Mouse (Mus musculus) midbrain, embryonic 11.5 days (tissue): ENCODE data around the gene Stat4. TPM values are rescaled to one million over a fixed set of nuclear protein-coding genes. Genes with fewer than 3 reads are reported as not detected.
A peak's percentile ranks its signal among the peaks of the same experiment; 100 is the strongest.

Source experiments
- ATAC-seq: fragments of 200-750 bp; cut with Nextera tagmentation; 2 replicates; pipeline ENCODE4 v1.8.0; 2017; ENCODE audit warnings: moderate TSS enrichment, moderate library complexity; ENCODE audit not compliant: low FRiP score
- DNase-seq: peaks from one replicate; pipeline ENCODE4 v3.0.0; 2015; ENCODE audit warnings: low spot score; ENCODE audit errors: missing footprints
- H3K27ac ChIP-seq: fragments of 300-500 bp; sonication (generic); 2 replicates; pipeline ENCODE4 v1.5.1; 2014; ENCODE audit warnings: low read depth, low read length
- H3K27me3 ChIP-seq: fragments of 300-500 bp; sonication (generic); 2 replicates; pipeline ENCODE4 v1.6.1; 2014; ENCODE audit warnings: mild to moderate bottlenecking, low read length, moderate library complexity, mixed read lengths; ENCODE audit not compliant: control insufficient read depth, insufficient read depth
- H3K36me3 ChIP-seq: fragments of 300-500 bp; sonication (generic); 2 replicates; pipeline ENCODE4 v1.6.1; 2014; ENCODE audit warnings: mild to moderate bottlenecking, low read length, moderate library complexity, mixed read lengths; ENCODE audit not compliant: control insufficient read depth, insufficient read depth
- H3K4me1 ChIP-seq: fragments of 300-500 bp; sonication (generic); 2 replicates; pipeline ENCODE4 v1.6.1; 2014; ENCODE audit warnings: low read length; ENCODE audit not compliant: control insufficient read depth, insufficient read depth
- H3K4me2 ChIP-seq: fragments of 300-500 bp; sonication (generic); 2 replicates; pipeline ENCODE4 v1.6.1; 2014; ENCODE audit warnings: mild to moderate bottlenecking, moderate library complexity
- H3K4me3 ChIP-seq: fragments of 300-500 bp; sonication (generic); 2 replicates; pipeline ENCODE4 v1.5.1; 2014; ENCODE audit warnings: low read depth, low read length
- H3K9ac ChIP-seq: fragments of 300-500 bp; sonication (generic); 2 replicates; pipeline ENCODE4 v1.6.1; 2014; ENCODE audit warnings: low read length
- H3K9me3 ChIP-seq: fragments of 300-500 bp; sonication (generic); 2 replicates; pipeline ENCODE4 v1.6.1; 2016; ENCODE audit warnings: low read length; ENCODE audit not compliant: control insufficient read depth
- WGBS: fragments of 180-500 bp; shearing (Covaris S2); extraction: QIAGEN DNeasy Blood & Tissue Kit; methylation state at CpG from one replicate; pipeline ENCODE4 v1.1.7; 2014; 5-methylcytosine and 5-hydroxymethylcytosine counted together
- polyA plus RNA-seq: library from polyadenylated mRNA; unstranded; fragments of >200 nt; fragmentation: Nextera tagmentation; extraction: Ambion mirVana; gene quantifications from 2 replicates; pipeline ENCODE4 v1.2.1, GENCODE M21; 2014

The Stat4 gene
- polyA plus RNA-seq, 1 experiment from 2014 or later: 2.5 TPM

- no peaks in the 10 kb centered on the region for H3K4me1 ChIP-seq
- H3K9ac ChIP-seq: peak overlapping the region; percentile 71
- WGBS: 1% methylated on average over 20 of the region's 20 CpGs
- ATAC-seq (peak; percentile 43), DNase-seq (no peak)
- no peaks in the 10 kb centered on the region for H3K36me3 ChIP-seq
- H3K4me3 ChIP-seq: peak overlapping the region; percentile 85
- H3K27ac ChIP-seq: no peak overlapping the region
- H3K4me2 ChIP-seq: peak overlapping the region; percentile 96
- no peaks in the 10 kb centered on the region for H3K9me3 ChIP-seq
- no peaks in the 10 kb centered on the region for H3K27me3 ChIP-seq
Observed at GRCm38 (mm10) chr1:52119691-52120090, 132.7 kb downstream of the Stat4 start.

DNA sequence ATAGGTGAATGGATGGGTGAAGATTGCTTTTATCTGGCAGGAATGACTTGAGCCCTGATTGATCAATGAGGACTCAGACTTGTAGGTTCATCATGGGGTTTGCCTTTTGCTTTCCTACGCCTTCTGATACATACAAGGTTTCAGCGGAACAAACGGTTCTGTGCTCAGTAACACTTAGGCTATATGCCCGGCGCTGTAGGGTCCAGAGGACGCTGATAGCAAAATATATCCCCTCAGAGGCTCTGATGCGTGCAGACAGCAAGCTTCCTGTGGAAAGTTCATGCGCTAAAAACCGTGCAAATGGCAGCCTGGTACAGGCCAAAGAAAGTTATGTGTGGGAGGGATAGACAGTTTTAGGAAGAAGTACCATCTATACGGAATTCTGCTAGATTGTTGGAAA lies 133.2 kb downstream of the Stat4 start:
- Histone ChIP-seq H3K36me3 (no peaks in the 10 kb centered on the region), H3K27me3 (no peaks in the 10 kb centered on the region), H3K4me3 (peak overlapping the region; percentile 85), H3K4me1 (no peaks in the 10 kb centered on the region), H3K27ac (no peak overlapping the region), H3K9ac (peak overlapping the region; percentile 6), H3K9me3 (no peaks in the 10 kb centered on the region), H3K4me2 (peak overlapping the region; percentile 96)
- WGBS: 38% methylated on average over 10 of the region's 10 CpGs
- ATAC-seq (no peak), DNase-seq (no peak)

GRCm38 (mm10) chr1:52121052-52121451 lies 134.1 kb downstream of the Stat4 start:
- Histone ChIP-seq H3K9me3 (no peaks in the 10 kb centered on the region), H3K4me1 (no peaks in the 10 kb centered on the region), H3K27me3 (no peaks in the 10 kb centered on the region), H3K4me3 (no peak overlapping the region), H3K4me2 (no peak overlapping the region), H3K9ac (no peak overlapping the region), H3K36me3 (no peaks in the 10 kb centered on the region), H3K27ac (no peak overlapping the region)
- no peak for DNase-seq
- 89% methylated on average over 3 of the region's 3 CpGs for WGBS
- no peak for ATAC-seq

DNA sequence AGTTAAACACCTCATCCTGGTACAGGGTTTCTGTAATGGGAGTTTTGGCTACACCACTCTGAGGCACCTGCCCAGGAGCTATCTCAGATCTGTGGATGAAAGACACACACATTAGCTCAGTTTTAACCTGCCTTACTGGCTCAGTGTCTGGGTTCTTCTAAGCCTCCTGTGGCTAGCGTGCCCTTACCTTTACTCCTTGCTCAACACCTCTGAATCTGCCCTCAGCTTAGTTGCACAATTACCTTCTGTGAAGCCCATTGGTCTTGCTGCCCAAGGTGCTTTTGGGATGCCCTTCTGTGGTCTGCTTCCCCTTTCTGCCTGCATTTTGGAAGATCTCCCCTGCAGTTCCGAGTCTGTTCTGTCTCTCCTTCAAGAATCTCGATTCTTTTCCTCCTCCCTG lies 137.9 kb downstream of the Stat4 start:
- ATAC-seq (no peak), DNase-seq (no peak)
- no peak overlapping the region for H3K4me3 ChIP-seq
- 63% methylated on average over 3 of the region's 3 CpGs for WGBS
- no peaks in the 10 kb centered on the region for H3K36me3 ChIP-seq
- no peak overlapping the region for H3K9ac ChIP-seq
- H3K4me1 ChIP-seq: no peaks in the 10 kb centered on the region
- H3K9me3 ChIP-seq: no peaks in the 10 kb centered on the region
- no peaks in the 10 kb centered on the region for H3K27me3 ChIP-seq
- H3K4me2 ChIP-seq: no peak overlapping the region
- H3K27ac ChIP-seq: no peak overlapping the region

DNA sequence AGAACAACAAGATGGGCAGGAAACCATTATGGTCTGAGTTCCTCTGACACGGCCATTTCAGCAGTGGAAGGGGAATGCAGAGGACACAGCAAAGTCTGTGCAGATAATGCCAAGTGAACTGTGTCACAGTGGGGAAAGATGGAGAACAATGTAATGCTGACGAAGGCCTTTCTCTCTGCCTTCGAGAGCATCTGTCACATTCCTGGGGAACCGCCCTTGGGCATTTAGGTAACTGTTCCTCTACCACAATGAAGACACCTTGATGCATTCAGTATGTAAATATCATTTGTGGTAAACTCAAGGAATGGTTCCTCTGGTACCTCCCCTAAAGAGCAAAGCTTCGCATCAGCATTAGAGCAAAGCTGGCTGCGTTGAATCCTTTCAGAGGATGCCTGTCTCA lies 140.4 kb downstream of the Stat4 start:
- no peaks in the 10 kb centered on the region for H3K9me3 ChIP-seq
- no peak for ATAC-seq
- H3K36me3 ChIP-seq: no peaks in the 10 kb centered on the region
- 90% methylated on average over 6 of the region's 6 CpGs for WGBS
- H3K9ac ChIP-seq: no peak overlapping the region
- H3K4me3 ChIP-seq: no peak overlapping the region
- no peak overlapping the region for H3K27ac ChIP-seq
- H3K27me3 ChIP-seq: no peaks in the 10 kb centered on the region
- H3K4me2 ChIP-seq: no peak overlapping the region
- no peak for DNase-seq
- no peaks in the 10 kb centered on the region for H3K4me1 ChIP-seq

DNA sequence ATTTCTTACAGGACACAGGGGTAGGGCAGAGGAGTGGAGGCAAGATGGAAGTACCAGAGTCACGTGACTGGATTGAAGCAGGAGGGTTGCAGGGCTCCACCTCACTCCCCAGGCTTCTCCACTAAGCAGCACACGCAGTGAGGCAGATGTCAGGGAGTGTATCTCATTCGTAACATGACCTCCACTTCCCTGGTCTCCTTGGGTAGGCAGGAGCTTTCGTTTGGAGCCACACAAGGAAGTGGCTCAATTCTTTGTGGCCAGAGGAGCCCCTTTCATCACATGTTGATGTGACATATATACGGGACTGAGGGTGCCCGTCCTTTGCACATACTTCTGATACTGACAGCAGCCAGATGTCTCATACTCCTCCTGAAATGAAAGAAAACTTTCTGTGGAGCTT lies 142.8 kb downstream of the Stat4 start:
- WGBS: 71% methylated on average over 6 of the region's 6 CpGs
- Histone ChIP-seq H3K9ac (no peak overlapping the region), H3K36me3 (no peaks in the 10 kb centered on the region), H3K9me3 (no peaks in the 10 kb centered on the region), H3K4me2 (no peak overlapping the region), H3K27me3 (no peaks in the 10 kb centered on the region), H3K27ac (no peak overlapping the region), H3K4me1 (no peaks in the 10 kb centered on the region), H3K4me3 (no peak overlapping the region)
- ATAC-seq (no peak), DNase-seq (no peak)

DNA sequence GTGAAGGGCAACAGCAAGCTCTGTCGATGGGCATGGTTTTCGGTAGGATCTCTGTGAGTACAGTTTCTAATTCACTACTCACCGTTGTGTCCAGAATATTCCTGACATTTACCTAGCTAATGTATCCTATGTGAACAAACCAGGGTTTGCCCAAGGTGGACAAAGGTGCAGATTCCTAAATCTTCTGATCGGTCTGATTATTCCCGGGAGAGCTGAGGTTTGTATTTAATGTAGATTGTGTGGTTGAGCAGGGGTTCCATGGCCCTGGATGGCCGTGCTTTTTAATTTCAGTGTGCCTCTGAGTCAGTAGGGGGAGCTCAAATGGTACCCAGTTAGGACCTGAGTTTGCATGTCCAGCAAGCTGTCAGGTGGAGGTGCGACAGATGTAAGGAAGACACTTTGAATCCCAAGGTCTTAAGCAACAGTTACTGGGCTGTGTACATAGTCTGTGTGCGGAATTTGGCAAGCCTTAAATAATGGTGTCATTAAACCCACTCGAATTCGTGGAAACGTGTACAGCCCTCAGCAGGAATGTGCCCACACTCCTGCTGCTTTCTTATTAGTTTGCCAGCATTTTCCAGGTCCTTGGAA lies 144.9 kb downstream of the Stat4 start:
- Histone ChIP-seq H3K27ac (no peak overlapping the region), H3K27me3 (no peaks in the 10 kb centered on the region), H3K9me3 (no peaks in the 10 kb centered on the region), H3K4me3 (no peak overlapping the region), H3K9ac (no peak overlapping the region), H3K4me1 (no peaks in the 10 kb centered on the region), H3K36me3 (no peaks in the 10 kb centered on the region), H3K4me2 (no peak overlapping the region)
- no peak for ATAC-seq
- whole genome bisulfite sequencing: 85% methylated on average over 11 of the region's 11 CpGs
- DNase-seq: peak; percentile 49

GRCm38 (mm10) chr1:52133254-52133653 lies 146.3 kb downstream of the Stat4 start:
- DNase-seq: peak; percentile 72
- no peaks in the 10 kb centered on the region for H3K27me3 ChIP-seq
- H3K36me3 ChIP-seq: no peaks in the 10 kb centered on the region
- H3K4me1 ChIP-seq: 0 out of 2 replicates have a peak, but pooled peaks cover 2% of the 10 kb centered on the region
- no peak for ATAC-seq
- no peak overlapping the region for H3K4me3 ChIP-seq
- no peak overlapping the region for H3K4me2 ChIP-seq
- H3K9ac ChIP-seq: no peak overlapping the region
- H3K9me3 ChIP-seq: no peaks in the 10 kb centered on the region
- H3K27ac ChIP-seq: no peak overlapping the region
- WGBS: 77% methylated on average over 8 of the region's 8 CpGs

DNA sequence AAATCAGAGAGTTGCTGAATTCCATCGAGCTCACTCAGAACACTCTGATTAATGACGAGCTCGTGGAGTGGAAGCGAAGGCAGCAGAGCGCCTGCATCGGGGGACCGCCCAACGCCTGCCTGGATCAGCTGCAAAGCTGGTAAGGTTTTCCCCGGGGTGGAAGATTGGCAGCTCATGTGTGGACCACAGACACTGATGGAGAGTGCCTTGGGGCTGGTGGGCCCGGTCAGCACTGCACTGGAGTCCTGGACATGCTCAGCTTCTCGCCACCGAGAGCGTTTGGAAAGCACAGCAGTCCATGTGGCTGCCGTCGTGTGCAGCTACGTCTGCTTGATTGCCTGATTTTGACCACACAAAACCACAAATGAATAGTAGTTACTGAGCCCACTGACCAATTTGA lies 150.3 kb downstream of the Stat4 start:
- no peak for ATAC-seq
- peak; percentile 35 for DNase-seq
- Histone ChIP-seq H3K4me1 (0 out of 2 replicates have a peak, but pooled peaks cover 2% of the 10 kb centered on the region), H3K27ac (no peak overlapping the region), H3K27me3 (no peaks in the 10 kb centered on the region), H3K36me3 (no peaks in the 10 kb centered on the region), H3K4me2 (no peak overlapping the region), H3K9me3 (no peaks in the 10 kb centered on the region), H3K4me3 (no peak overlapping the region), H3K9ac (no peak overlapping the region)
- 88% methylated on average over 16 of the region's 16 CpGs for WGBS
